Mouse (Mus musculus) cerebellum, adult 11-12 months (tissue): ENCODE data around the gene Gpr183.

Source experiments
- DNase-seq: peaks from one replicate; pipeline ENCODE4 v3.0.0; 2022

Gene Gpr183

GRCm38 (mm10) chr14:121964990-121965389 lies at the start of gene Gpr183:
Gene Gpr183, minus strand, starts transcription at chr14:121965195.
- DNase-seq: no peak

DNA sequence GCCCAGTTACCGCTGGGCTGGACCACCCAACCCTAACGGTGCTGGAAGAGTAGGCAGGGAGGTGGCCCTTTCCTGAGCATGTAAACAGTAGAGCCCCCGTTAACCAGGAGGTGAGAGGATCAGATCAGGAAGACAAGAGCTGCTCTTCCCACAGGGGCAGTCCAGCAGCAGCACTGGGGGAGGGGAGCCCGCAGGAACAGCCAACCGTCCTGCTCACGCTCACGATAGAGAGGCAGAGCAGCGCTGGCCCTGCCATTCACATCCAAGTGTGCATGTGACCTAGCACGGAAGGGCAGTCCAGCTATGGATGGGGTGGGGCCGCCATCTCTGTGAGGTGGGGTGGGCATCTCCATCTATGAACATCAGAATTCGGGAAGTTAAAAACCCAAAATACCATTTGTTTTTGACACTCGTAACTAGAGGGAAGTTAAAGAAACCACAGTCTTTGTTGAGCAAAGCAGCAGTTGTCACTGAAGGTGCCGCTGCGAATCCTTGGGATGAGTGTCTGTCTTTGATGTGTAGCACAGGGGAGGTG lies 48.5 kb upstream of the Gpr183 start:
- no peak for DNase-seq

- DNase-seq: no peak
These were observed 47.8 kb upstream of the Gpr183 start for GRCm38 (mm10) chr14:122012814-122013213.

- DNase-seq: no peak
These were observed 47.2 kb upstream of the Gpr183 start for GRCm38 (mm10) chr14:122012193-122012592.

DNA sequence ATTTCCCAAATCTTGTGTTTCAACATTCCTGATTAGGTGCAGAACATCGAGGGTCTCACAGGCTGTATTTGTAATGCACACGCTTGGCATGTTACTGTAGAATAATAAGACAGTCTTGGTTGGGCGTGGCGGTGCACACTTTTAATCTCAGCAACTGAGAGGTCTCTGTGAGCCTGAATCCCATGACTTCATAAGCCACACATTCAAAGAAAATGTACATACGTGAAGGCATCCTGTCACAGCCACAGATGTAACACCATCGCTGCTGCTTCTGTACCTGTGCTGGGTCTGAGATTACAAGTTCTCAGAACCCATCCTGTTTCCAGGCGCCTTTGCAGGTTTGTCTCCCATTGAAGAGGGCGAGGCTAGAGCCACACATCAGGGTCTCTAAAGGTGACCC lies 46.8 kb upstream of the Gpr183 start:
- no peak for DNase-seq

- no peak for DNase-seq
These were observed 45.3 kb upstream of the Gpr183 start for GRCm38 (mm10) chr14:122010301-122010700.

GRCm38 (mm10) chr14:122009502-122009901 lies 44.5 kb upstream of the Gpr183 start:
- no peak for DNase-seq

GRCm38 (mm10) chr14:122008261-122008660 lies 43.3 kb upstream of the Gpr183 start:
- no peak for DNase-seq

GRCm38 (mm10) chr14:122003812-122004211 lies 38.8 kb upstream of the Gpr183 start:
- no peak for DNase-seq

DNA sequence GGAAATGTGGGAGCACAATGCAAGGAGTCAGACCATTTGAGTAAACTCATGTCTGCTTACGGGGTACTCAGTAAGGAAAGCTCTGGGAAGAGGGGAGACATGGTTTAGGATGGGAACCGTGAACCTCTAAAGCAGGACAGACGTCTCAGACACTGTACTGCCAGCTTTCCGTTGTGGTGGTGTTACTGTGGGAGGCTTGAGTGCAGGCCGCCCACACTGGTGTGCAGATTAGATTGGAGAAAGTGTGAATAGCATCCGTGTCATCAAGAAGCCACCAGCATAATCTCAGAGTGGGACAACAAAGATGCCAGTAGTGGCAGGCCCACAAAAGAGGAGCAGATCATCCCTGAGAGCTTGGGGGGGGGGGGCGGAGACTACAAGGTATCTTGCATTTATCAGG lies 37.2 kb upstream of the Gpr183 start:
- DNase-seq: no peak

GRCm38 (mm10) chr14:122000346-122001105 lies 35.5 kb upstream of the Gpr183 start:
- no peak for DNase-seq

GRCm38 (mm10) chr14:121999455-121999854 lies 34.5 kb upstream of the Gpr183 start:
- no peak for DNase-seq

- no peak for DNase-seq
These were observed 31.8 kb upstream of the Gpr183 start for GRCm38 (mm10) chr14:121996786-121997185.

DNA sequence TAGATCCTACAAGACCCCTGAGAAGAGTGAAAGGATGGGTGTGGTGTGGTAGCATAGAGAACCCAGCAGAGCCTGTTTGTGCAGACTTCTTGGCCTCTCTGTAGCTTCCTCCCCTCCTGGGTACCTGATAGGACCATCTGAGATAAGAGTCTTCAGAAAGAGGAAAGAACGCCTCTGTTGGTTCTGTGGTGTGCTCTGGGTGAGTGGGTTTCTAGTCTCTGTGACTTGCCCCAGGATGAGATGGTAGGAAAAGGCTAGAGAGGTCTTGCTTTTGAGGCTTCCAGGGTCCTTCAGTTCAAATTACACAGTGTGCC lies 30.5 kb upstream of the Gpr183 start:
- DNase-seq: no peak

- DNase-seq: no peak
These were observed 30.0 kb upstream of the Gpr183 start for GRCm38 (mm10) chr14:121994846-121995556.

DNA sequence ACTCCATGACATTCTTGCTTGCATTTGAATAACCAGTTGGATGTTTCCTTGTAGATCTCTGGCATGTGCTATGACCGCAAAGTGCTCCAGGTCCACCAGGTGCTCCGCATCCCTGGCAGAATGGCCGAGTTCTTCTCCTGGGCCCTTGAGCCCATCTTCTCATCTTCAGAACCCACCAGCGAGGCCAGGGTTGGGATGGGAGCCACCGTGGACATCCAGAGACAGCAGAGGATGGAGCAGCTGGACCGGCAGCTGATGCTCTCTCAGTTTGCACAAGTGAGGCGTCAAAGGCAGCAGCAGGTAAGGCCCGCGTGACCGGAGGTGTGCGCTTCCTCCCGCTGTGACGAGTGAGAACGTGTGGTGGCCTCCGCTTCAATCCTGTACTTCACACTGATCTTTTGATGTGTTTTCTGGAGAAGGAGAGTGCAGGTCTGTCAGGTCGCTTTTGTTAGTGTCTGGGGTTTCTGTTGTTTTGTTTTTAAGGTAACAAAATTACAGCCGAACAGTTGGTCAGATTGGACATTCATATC lies 29.2 kb upstream of the Gpr183 start:
- DNase-seq: no peak

- no peak for DNase-seq
These were observed 28.6 kb upstream of the Gpr183 start for GRCm38 (mm10) chr14:121993616-121994015.

- no peak for DNase-seq
These were observed 27.6 kb upstream of the Gpr183 start for GRCm38 (mm10) chr14:121992395-121993280.

DNA sequence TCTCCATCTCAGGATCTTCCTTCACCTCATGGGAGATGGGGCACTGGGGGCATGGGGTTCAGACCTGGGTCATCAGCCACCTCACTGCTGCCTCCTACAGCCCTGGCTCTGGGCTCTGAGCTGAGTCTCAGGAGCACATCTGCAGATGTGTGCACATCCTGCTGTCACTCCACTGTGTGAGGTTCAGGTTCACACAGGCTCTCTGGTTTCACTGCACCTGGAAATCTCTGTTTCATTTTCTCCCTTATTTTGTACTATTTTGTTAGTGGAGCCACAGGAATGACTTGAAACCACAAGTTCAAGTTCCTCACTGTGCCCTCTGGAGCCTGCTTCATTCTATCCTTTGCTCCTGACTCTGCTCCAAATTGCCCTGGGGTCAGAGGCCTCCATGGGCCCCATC lies 26.9 kb upstream of the Gpr183 start:
- DNase-seq: no peak

GRCm38 (mm10) chr14:121990897-121991296 lies 25.9 kb upstream of the Gpr183 start:
- no peak for DNase-seq

- DNase-seq: no peak
These were observed 24.9 kb upstream of the Gpr183 start for GRCm38 (mm10) chr14:121989869-121990268.

DNA sequence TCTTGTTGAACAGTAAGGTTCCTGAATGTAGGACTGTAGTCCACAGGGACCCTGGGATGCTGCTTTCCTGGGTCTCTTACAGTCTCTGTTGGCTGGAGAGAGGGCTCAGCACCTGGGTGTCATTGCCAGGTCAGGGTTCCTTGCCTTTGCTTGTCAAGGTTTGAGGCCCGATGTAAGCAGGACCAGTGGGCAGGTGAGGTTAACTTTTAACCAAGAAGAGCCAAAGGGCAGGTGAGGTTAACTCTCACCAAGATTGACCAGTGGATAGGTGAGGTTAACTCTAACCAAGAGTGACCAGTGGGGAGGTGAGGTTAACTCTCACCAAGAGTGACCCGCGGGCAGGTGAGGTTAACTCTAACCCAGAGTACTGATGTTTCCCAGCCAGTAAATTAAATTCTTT lies 24.3 kb upstream of the Gpr183 start:
- no peak for DNase-seq

GRCm38 (mm10) chr14:121987691-121988090 lies 22.7 kb upstream of the Gpr183 start:
- DNase-seq: no peak
